Mouse (Mus musculus) stomach, embryonic 15.5 days (tissue): ENCODE data around the gene Creb3. TPM values are rescaled to one million over a fixed set of nuclear protein-coding genes. Genes with fewer than 3 reads are reported as not detected.

ENCODE experiments used
- ATAC-seq: fragments of 200-750 bp; cut with Nextera tagmentation; 2 replicates; pipeline ENCODE4 v1.8.0; 2017; ENCODE audit warnings: low read depth, moderate number of reproducible peaks, moderate TSS enrichment; ENCODE audit not compliant: insufficient read depth, low FRiP score
- H3K27ac ChIP-seq: fragments of 300-500 bp; sonication (generic); 2 replicates; pipeline ENCODE4 v1.5.1; 2015; ENCODE audit warnings: mild to moderate bottlenecking, inconsistent platforms
- H3K27me3 ChIP-seq: fragments of 300-500 bp; sonication (generic); replicated peaks from 2 replicates; pipeline ENCODE4 v1.6.1; 2015; ENCODE audit warnings: inconsistent platforms
- H3K36me3 ChIP-seq: fragments of 300-500 bp; sonication (generic); 2 replicates; pipeline ENCODE4 v1.6.1; 2015; ENCODE audit warnings: inconsistent platforms
- H3K4me1 ChIP-seq: fragments of 300-500 bp; sonication (generic); 2 replicates; pipeline ENCODE4 v1.6.1; 2015; ENCODE audit warnings: inconsistent platforms
- H3K4me2 ChIP-seq: fragments of 300-500 bp; sonication (generic); 2 replicates; pipeline ENCODE4 v1.6.1; 2015; ENCODE audit warnings: mild to moderate bottlenecking, inconsistent platforms
- H3K4me3 ChIP-seq: fragments of 300-500 bp; sonication (generic); replicated peaks from 2 replicates; pipeline ENCODE4 v1.5.1; 2015; ENCODE audit warnings: inconsistent platforms
- H3K9ac ChIP-seq: fragments of 300-500 bp; sonication (generic); 2 replicates; pipeline ENCODE4 v1.6.1; 2015; ENCODE audit warnings: inconsistent platforms
- H3K9me3 ChIP-seq: fragments of 300-500 bp; sonication (generic); 2 replicates; pipeline ENCODE4 v1.6.1; 2016; ENCODE audit warnings: inconsistent platforms
- WGBS: fragments of 180-500 bp; shearing (Covaris S2); methylation state at CpG from one replicate; pipeline ENCODE4 v1.1.7; 2015; 5-methylcytosine and 5-hydroxymethylcytosine counted together
- polyA plus RNA-seq: library from polyadenylated mRNA; unstranded; fragments of >200 nt; fragmentation: Nextera tagmentation; extraction: Ambion mirVana; gene quantifications from 2 replicates; pipeline ENCODE4 v1.2.1, GENCODE M21; 2015

Gene Creb3
- polyA plus RNA-seq, result 69.4 and 70.8 TPM in 2 replicates

DNA sequence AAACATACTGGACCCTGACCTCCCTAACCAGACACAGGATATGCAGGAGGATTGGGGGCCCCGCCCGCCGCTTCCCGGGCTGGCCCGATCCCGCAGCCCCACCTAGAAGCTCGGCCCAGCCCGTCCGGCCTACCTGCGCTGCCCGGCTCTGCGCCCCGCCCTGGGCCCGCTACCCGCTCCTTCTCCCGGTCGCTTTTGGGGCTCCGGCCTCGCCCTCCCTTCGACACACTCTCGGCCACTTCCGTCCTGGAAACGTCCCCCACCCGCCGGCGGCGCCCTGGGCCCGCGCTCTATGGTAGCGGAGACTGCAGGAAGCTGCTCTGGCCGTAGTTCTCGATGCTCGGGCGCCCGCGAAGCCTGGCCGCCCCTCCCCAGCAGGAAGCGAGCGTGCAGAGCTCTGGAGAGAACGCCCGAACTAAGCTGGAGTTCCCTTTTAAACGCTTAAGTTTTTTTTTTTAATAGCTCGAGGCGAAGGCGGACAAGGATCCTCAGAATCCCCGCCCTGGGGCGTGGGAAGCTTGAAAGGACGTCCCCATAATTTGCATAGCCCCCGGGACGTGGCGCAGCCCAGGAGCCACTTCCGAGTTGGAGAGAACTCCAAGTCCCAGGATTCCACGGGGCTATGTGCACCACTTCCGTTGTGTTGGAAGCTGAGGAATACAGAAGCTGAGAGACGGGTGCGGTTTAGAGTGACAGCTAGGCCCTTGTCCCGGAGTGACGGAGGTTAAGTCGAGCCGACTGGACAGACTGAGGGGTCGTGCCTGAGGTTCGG lies at the start of gene Creb3, which contains the start of gene Tln1:
Creb3 (plus strand) TSS at position 336 of the 772 bp plus-strand sequence.
Tln1 (minus strand) TSS at position 695 of the 772 bp plus-strand sequence.
- ATAC-seq, result peak; percentile 91
- no peaks in the 10 kb centered on the region for H3K27me3 ChIP-seq
- H3K36me3 ChIP-seq, result peaks cover 29% of the 10 kb centered on the region
- H3K4me2 ChIP-seq, result peak within 1 kb of the TSS; percentile 73
- peak within 1 kb of the TSS; percentile 78 for H3K4me3 ChIP-seq
- WGBS, result under 1% methylated on average over 62 of the region's 62 CpGs
- peaks cover 50% of the 10 kb centered on the region for H3K4me1 ChIP-seq
- peak within 1 kb of the TSS; percentile 62 for H3K9ac ChIP-seq
- no peaks in the 10 kb centered on the region for H3K9me3 ChIP-seq
- H3K27ac ChIP-seq, result peak within 1 kb of the TSS; percentile 100

DNA sequence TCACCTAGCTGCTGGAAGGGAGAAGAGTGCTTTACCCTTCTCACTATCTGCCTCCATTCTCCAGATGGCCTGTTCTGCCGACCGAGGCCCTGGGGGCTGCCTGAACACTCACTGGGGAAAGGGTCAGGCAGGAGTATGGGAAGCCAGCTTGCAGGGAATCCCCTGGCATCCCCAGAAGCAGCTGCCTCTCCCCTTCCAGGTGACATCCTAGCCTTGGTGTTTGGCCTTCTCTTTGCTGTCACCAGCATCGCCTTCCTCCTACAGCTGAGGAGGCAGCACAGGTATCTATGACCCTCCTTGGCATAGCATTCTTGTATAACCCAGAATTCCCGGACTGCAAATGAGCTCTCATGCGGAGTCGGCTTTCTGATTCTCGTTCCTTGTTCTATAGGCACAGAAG lies 49.5 kb upstream of the Creb3 start:
- Histone ChIP-seq H3K4me2 (no peak overlapping the region), H3K4me3 (no peak overlapping the region), H3K27ac (no peak overlapping the region), H3K9me3 (no peaks in the 10 kb centered on the region), H3K27me3 (no peaks in the 10 kb centered on the region), H3K9ac (no peak overlapping the region), H3K4me1 (peaks cover 15% of the 10 kb centered on the region), H3K36me3 (no peaks in the 10 kb centered on the region)
- 65% methylated on average over 7 of the region's 7 CpGs for WGBS
- ATAC-seq, result no peak

DNA sequence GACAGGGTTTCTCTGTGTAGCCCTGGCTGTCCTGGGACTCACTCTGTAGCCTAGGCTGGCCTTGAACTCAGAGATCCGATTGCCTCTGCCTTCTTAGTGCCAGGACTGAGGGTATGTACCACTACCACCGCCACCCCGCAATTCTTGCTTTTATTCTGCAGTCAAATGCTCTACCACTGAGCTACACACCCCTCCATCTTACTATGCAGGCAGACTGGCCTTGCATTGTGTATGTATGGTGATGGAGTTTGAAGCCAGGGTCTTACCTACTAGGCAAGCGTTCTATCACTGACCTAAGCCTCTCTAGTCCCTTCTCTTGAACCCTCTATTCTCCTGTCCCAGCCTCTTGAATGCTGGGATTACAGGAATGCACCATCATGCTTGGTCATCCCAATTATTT lies 48.8 kb upstream of the Creb3 start:
- H3K36me3 ChIP-seq, result no peaks in the 10 kb centered on the region
- no peak overlapping the region for H3K27ac ChIP-seq
- no peak overlapping the region for H3K9ac ChIP-seq
- ATAC-seq, result no peak
- H3K27me3 ChIP-seq, result no peaks in the 10 kb centered on the region
- WGBS, result 86% methylated on average over 4 of the region's 4 CpGs
- H3K4me3 ChIP-seq, result no peak overlapping the region
- no peaks in the 10 kb centered on the region for H3K9me3 ChIP-seq
- H3K4me2 ChIP-seq, result no peak overlapping the region
- peaks cover 10% of the 10 kb centered on the region for H3K4me1 ChIP-seq

- no peak for ATAC-seq
- no peaks in the 10 kb centered on the region for H3K36me3 ChIP-seq
- peaks cover 7% of the 10 kb centered on the region for H3K4me1 ChIP-seq
- no peaks in the 10 kb centered on the region for H3K27me3 ChIP-seq
- no peak overlapping the region for H3K4me2 ChIP-seq
- no peak overlapping the region for H3K27ac ChIP-seq
- WGBS, result 70% methylated on average over 4 of the region's 4 CpGs
- no peak overlapping the region for H3K4me3 ChIP-seq
- H3K9me3 ChIP-seq, result no peaks in the 10 kb centered on the region
- no peak overlapping the region for H3K9ac ChIP-seq
Measured at GRCm38 (mm10) chr4:43513791-43514190, 48.3 kb upstream of the Creb3 start.

GRCm38 (mm10) chr4:43515764-43516708 lies 46.1 kb upstream of the Creb3 start:
- Histone ChIP-seq H3K27me3 (no peaks in the 10 kb centered on the region), H3K4me3 (no peak overlapping the region), H3K9me3 (no peaks in the 10 kb centered on the region), H3K4me1 (peaks cover 6% of the 10 kb centered on the region), H3K9ac (no peak overlapping the region), H3K36me3 (no peaks in the 10 kb centered on the region), H3K27ac (no peak overlapping the region), H3K4me2 (no peak overlapping the region)
- ATAC-seq, result no peak
- WGBS, result 66% methylated on average over 11 of the region's 11 CpGs

GRCm38 (mm10) chr4:43519551-43519950 lies 42.6 kb upstream of the Creb3 start:
- Histone ChIP-seq H3K4me3 (peak overlapping the region; percentile 46), H3K27me3 (no peaks in the 10 kb centered on the region), H3K4me1 (peaks cover 27% of the 10 kb centered on the region), H3K9ac (no peak overlapping the region), H3K36me3 (no peaks in the 10 kb centered on the region), H3K4me2 (peak overlapping the region; percentile 82), H3K9me3 (no peaks in the 10 kb centered on the region), H3K27ac (no peak overlapping the region)
- ATAC-seq, result no peak
- 28% methylated on average over 10 of the region's 10 CpGs for WGBS

GRCm38 (mm10) chr4:43519956-43520355 lies 42.2 kb upstream of the Creb3 start:
- Histone ChIP-seq H3K27me3 (no peaks in the 10 kb centered on the region), H3K9me3 (no peaks in the 10 kb centered on the region), H3K4me1 (peaks cover 27% of the 10 kb centered on the region), H3K9ac (no peak overlapping the region), H3K36me3 (no peaks in the 10 kb centered on the region), H3K4me2 (peak overlapping the region; percentile 82), H3K27ac (no peak overlapping the region; the same call in 1 of the 2 replicates), H3K4me3 (peak overlapping the region; percentile 46)
- 14% methylated on average over 6 of the region's 6 CpGs for WGBS
- ATAC-seq, result no peak

DNA sequence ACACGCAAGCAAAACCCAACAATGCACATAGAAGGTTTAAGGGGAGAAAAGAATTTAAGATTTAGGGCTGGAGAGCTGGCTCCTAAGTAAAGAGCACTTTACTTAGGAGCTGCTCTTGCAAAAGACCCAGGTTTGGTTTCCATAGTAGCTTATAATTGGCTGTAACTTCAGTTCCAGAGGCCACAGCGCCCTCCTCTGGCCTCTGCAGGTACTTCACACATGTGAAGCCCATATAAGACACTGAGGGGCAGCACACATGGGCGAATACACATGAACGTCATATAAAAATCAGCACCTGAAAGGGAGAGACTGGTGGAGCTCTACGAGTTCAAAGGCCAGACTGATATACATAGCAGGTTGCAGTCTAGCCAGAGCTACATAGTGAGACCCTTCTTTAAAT lies 34.3 kb upstream of the Creb3 start:
- 66% methylated on average over 5 of the region's 5 CpGs for WGBS

DNA sequence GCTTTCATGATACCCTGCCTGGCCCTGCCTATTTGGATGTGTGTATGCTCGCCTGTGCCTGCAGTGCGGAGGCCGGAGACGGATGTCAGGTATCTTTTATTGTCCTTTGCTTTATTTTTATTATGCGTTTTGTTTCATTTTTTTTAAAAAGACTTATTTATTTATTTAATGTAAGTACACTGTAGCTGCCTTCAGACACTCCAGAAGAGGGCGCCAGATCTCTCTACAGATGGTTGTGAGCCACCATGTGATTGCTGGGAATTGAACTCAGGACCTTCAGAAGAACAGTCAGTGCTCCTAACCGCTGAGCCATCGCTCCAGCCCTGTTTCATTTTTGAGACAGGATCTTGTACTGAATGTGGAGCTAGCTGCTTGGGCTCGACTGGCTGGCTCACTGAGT lies 33.6 kb upstream of the Creb3 start:
- Histone ChIP-seq H3K36me3 (peaks cover 23% of the 10 kb centered on the region), H3K4me2 (no peak overlapping the region), H3K27me3 (no peaks in the 10 kb centered on the region), H3K4me1 (peaks cover 6% of the 10 kb centered on the region; the same call in 1 of the 2 replicates), H3K27ac (no peak overlapping the region), H3K4me3 (no peak overlapping the region), H3K9me3 (no peaks in the 10 kb centered on the region), H3K9ac (no peak overlapping the region)
- WGBS, result 85% methylated on average over 9 of the region's 9 CpGs
- no peak for ATAC-seq

More for the DNA sequence above, 34.3 kb upstream of the Creb3 start:
- Histone ChIP-seq H3K4me2 (no peak overlapping the region), H3K36me3 (peaks cover 17% of the 10 kb centered on the region), H3K27ac (no peak overlapping the region), H3K4me1 (peaks cover 10% of the 10 kb centered on the region; the same call in 1 of the 2 replicates), H3K27me3 (no peaks in the 10 kb centered on the region), H3K9me3 (no peaks in the 10 kb centered on the region), H3K4me3 (no peak overlapping the region), H3K9ac (no peak overlapping the region)
- ATAC-seq, result no peak

- no peak overlapping the region for H3K4me3 ChIP-seq
- no peak for ATAC-seq
- no peaks in the 10 kb centered on the region for H3K9me3 ChIP-seq
- WGBS, result 42% methylated on average over 8 of the region's 8 CpGs
- no peak overlapping the region for H3K9ac ChIP-seq
- no peak overlapping the region; the same call in 1 of the 2 replicates for H3K27ac ChIP-seq
- peaks cover 36% of the 10 kb centered on the region for H3K36me3 ChIP-seq
- H3K4me2 ChIP-seq, result no peak overlapping the region; the same call in 1 of the 2 replicates
- H3K27me3 ChIP-seq, result no peaks in the 10 kb centered on the region
- H3K4me1 ChIP-seq, result no peaks in the 10 kb centered on the region
Measured at GRCm38 (mm10) chr4:43530081-43530501, 32.0 kb upstream of the Creb3 start.

DNA sequence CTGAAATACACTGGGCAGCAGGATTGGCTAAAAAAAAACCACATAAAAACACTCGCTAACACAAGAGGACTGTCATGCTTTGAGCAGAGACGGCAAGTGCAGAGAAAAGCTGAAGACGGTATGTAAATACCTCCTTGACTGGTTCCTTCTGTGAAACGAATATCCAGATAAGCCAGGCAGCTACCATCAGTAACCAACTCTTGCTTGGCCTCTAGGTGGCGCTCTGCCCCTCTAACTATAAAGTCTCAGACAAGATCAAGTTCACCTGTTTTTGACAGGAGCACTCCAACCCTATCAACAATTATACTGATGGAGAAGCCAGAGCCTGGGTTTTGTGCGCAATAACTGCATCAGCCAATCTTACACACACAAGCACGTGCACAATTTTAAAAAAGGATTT lies 31.6 kb upstream of the Creb3 start:
- peaks cover 41% of the 10 kb centered on the region for H3K36me3 ChIP-seq
- H3K27ac ChIP-seq, result no peak overlapping the region
- no peak overlapping the region for H3K9ac ChIP-seq
- H3K4me2 ChIP-seq, result no peak overlapping the region
- H3K4me3 ChIP-seq, result no peak overlapping the region
- H3K9me3 ChIP-seq, result no peaks in the 10 kb centered on the region
- H3K27me3 ChIP-seq, result no peaks in the 10 kb centered on the region
- 13% methylated on average over 7 of the region's 7 CpGs for WGBS
- no peaks in the 10 kb centered on the region for H3K4me1 ChIP-seq
- no peak for ATAC-seq

- no peak for ATAC-seq
- Histone ChIP-seq H3K4me2 (no peak overlapping the region), H3K4me3 (no peak overlapping the region), H3K4me1 (no peaks in the 10 kb centered on the region), H3K36me3 (peaks cover 65% of the 10 kb centered on the region), H3K9ac (no peak overlapping the region), H3K27me3 (no peaks in the 10 kb centered on the region), H3K9me3 (no peaks in the 10 kb centered on the region), H3K27ac (no peak overlapping the region)
- WGBS, result 84% methylated on average over 9 of the region's 9 CpGs
Measured at GRCm38 (mm10) chr4:43533270-43533669, 28.9 kb upstream of the Creb3 start.
